Mouse (Mus musculus) lung, embryonic 16.5 days (tissue): ENCODE measurements around the gene Stk35. TPM values are rescaled to one million over a fixed set of nuclear protein-coding genes. Genes with fewer than 3 reads are reported as not detected.
"Not testable (repeated sequence)": the region's sequence is repeated elsewhere in the genome, so short reads cannot be mapped to it uniquely, and the experiment has no call there.

Experiments
- ATAC-seq: fragments of 200-750 bp; cut with Nextera tagmentation; 2 replicates; pipeline ENCODE4 v1.8.0; 2017; ENCODE audit warnings: low read depth, mild to moderate bottlenecking, moderate library complexity
- H3K27ac ChIP-seq: fragments of 300-500 bp; sonication (generic); 2 replicates; pipeline ENCODE4 v1.5.1; 2014; ENCODE audit warnings: mild to moderate bottlenecking, control low read depth, low read length
- H3K27me3 ChIP-seq: fragments of 300-500 bp; sonication (generic); 2 replicates; pipeline ENCODE4 v1.6.1; 2014; ENCODE audit warnings: low read depth, low read length, mixed read lengths; ENCODE audit not compliant: control insufficient read depth, insufficient read depth
- H3K36me3 ChIP-seq: fragments of 300-500 bp; sonication (generic); 2 replicates; pipeline ENCODE4 v1.6.1; 2014; ENCODE audit warnings: low read length; ENCODE audit not compliant: control insufficient read depth, insufficient read depth
- H3K4me1 ChIP-seq: fragments of 300-500 bp; sonication (generic); replicated peaks from 2 replicates; pipeline ENCODE4 v1.6.1; 2014; ENCODE audit warnings: low read length, mixed read lengths; ENCODE audit not compliant: control insufficient read depth, insufficient read depth
- H3K4me2 ChIP-seq: fragments of 300-500 bp; sonication (generic); 2 replicates; pipeline ENCODE4 v1.6.1; 2014; ENCODE audit warnings: low read depth, low read length, control low read depth
- H3K4me3 ChIP-seq: fragments of 300-500 bp; sonication (generic); 2 replicates; pipeline ENCODE4 v1.5.1; 2014; ENCODE audit warnings: mild to moderate bottlenecking, low read length, control low read depth
- H3K9ac ChIP-seq: fragments of 300-500 bp; sonication (generic); 2 replicates; pipeline ENCODE4 v1.6.1; 2014; ENCODE audit warnings: low read length, control low read depth
- H3K9me3 ChIP-seq: fragments of 300-500 bp; sonication (generic); 2 replicates; pipeline ENCODE4 v1.6.1; 2016; ENCODE audit warnings: low read length; ENCODE audit not compliant: control insufficient read depth
- WGBS: fragments of 180-500 bp; shearing (Covaris S2); extraction: QIAGEN DNeasy Blood & Tissue Kit; methylation state at CpG from one replicate; pipeline ENCODE4 v1.1.7; 2014; 5-methylcytosine and 5-hydroxymethylcytosine counted together
- polyA plus RNA-seq: library from polyadenylated mRNA; unstranded; fragments of >200 nt; fragmentation: Nextera tagmentation; extraction: Ambion mirVana; gene quantifications from 2 replicates; pipeline ENCODE4 v1.2.1, GENCODE M21; 2015

The Stk35 gene
- polyA plus RNA-seq, 1 experiment from 2014 or later, result 8.0 TPM

GRCm38 (mm10) chr2:129824254-129824653 is 23.9 kb downstream of the Stk35 start:
- Histone ChIP-seq H3K9ac (no peak overlapping the region), H3K4me1 (no peaks in the 10 kb centered on the region), H3K27me3 (no peaks in the 10 kb centered on the region), H3K9me3 (no peaks in the 10 kb centered on the region), H3K27ac (no peak overlapping the region), H3K36me3 (peaks cover 13% of the 10 kb centered on the region), H3K4me2 (no peak overlapping the region), H3K4me3 (no peak overlapping the region)
- 95% methylated on average over 6 of the region's 6 CpGs for WGBS
- ATAC-seq, result no peak

DNA sequence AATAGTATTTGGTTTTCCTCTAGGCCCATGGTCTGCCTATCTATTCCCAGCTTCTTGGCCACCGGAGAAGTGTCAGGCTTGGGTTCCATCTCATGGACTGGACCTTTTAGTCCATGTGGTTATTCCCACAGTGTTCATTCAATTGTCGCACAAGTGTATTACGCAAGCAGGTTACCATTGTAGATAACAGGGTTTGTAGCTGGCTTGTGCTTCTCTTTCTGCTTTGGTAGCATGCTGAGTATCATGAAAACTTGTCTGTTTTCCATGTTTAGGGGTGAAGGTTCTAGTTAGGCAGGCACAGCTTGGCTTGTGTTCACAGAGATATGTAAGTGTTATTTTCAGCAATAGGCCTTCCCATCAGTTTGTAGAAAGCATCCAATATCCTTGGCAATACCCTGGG is 25.8 kb downstream of the Stk35 start:
- WGBS, result 93% methylated on average over 3 of the region's 3 CpGs
- no peak for ATAC-seq
- Histone ChIP-seq H3K4me1 (no peaks in the 10 kb centered on the region), H3K9ac (no peak overlapping the region), H3K27me3 (no peaks in the 10 kb centered on the region), H3K27ac (no peak overlapping the region), H3K36me3 (peaks cover 13% of the 10 kb centered on the region), H3K4me3 (no peak overlapping the region), H3K4me2 (no peak overlapping the region), H3K9me3 (no peaks in the 10 kb centered on the region)

GRCm38 (mm10) chr2:129832993-129833392 is 32.7 kb downstream of the Stk35 start:
- Histone ChIP-seq H3K4me1 (no peaks in the 10 kb centered on the region; the same call in 1 of the 2 replicates), H3K27ac (no peak overlapping the region), H3K4me3 (no peak overlapping the region), H3K27me3 (no peaks in the 10 kb centered on the region), H3K4me2 (no peak overlapping the region), H3K9me3 (no peaks in the 10 kb centered on the region), H3K9ac (no peak overlapping the region), H3K36me3 (peaks cover 12% of the 10 kb centered on the region)
- no peak for ATAC-seq
- 86% methylated on average over 4 of the region's 4 CpGs for WGBS

- no peak overlapping the region for H3K4me2 ChIP-seq
- WGBS, result 67% methylated on average over 1 of the region's 1 CpGs
- no peak for ATAC-seq
- no peak overlapping the region for H3K9ac ChIP-seq
- H3K9me3 ChIP-seq, result no peaks in the 10 kb centered on the region
- H3K4me3 ChIP-seq, result no peak overlapping the region
- peaks cover 2% of the 10 kb centered on the region; the same call in 1 of the 2 replicates for H3K36me3 ChIP-seq
- H3K27me3 ChIP-seq, result no peaks in the 10 kb centered on the region
- no peaks in the 10 kb centered on the region; the same call in 1 of the 2 replicates for H3K4me1 ChIP-seq
- H3K27ac ChIP-seq, result no peak overlapping the region
Measured at GRCm38 (mm10) chr2:129834221-129834620, 33.9 kb downstream of the Stk35 start.

DNA sequence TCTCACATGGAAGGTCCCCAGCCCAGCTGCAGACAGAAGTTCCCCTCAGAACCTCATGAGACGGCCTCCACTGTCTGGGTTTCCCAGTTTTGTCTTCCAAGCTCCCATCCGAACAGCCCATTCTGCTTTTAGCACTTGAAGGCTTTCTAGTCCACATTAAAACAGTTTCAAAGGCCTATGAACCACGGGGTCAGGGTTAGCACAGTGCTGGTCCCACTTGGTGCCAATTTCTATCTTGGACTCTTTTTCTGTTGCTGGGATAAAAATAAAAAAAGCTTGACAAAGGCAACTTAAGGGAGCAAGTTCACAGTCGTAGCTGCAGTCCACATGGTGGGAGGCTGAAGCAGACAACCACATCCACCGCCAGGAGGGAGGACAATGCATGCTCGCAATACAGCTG is 34.6 kb downstream of the Stk35 start:
- Histone ChIP-seq H3K27me3 (no peaks in the 10 kb centered on the region), H3K4me1 (no peaks in the 10 kb centered on the region; the same call in 1 of the 2 replicates), H3K9me3 (no peaks in the 10 kb centered on the region), H3K4me2 (no peak overlapping the region), H3K4me3 (no peak overlapping the region), H3K27ac (no peak overlapping the region), H3K9ac (no peak overlapping the region), H3K36me3 (peaks cover 2% of the 10 kb centered on the region; the same call in 1 of the 2 replicates)
- ATAC-seq, result no peak
- 84% methylated on average over 6 of the region's 6 CpGs for WGBS

- 0 out of 2 replicates have a peak, but pooled peaks cover 2% of the 10 kb centered on the region for H3K36me3 ChIP-seq
- no peak overlapping the region for H3K27ac ChIP-seq
- no peaks in the 10 kb centered on the region for H3K9me3 ChIP-seq
- WGBS, result 27% methylated on average over 1 of the region's 1 CpGs
- no peaks in the 10 kb centered on the region for H3K27me3 ChIP-seq
- H3K4me3 ChIP-seq, result no peak overlapping the region
- no peak overlapping the region for H3K9ac ChIP-seq
- H3K4me2 ChIP-seq, result no peak overlapping the region
- no peaks in the 10 kb centered on the region; the same call in 1 of the 2 replicates for H3K4me1 ChIP-seq
- ATAC-seq, result no peak
Measured at GRCm38 (mm10) chr2:129836921-129837320, 36.6 kb downstream of the Stk35 start.

GRCm38 (mm10) chr2:129838321-129838720 is 38.0 kb downstream of the Stk35 start:
- H3K27me3 ChIP-seq, result no peaks in the 10 kb centered on the region
- H3K9me3 ChIP-seq, result no peaks in the 10 kb centered on the region
- no peak overlapping the region for H3K4me2 ChIP-seq
- no peak overlapping the region for H3K9ac ChIP-seq
- no peaks in the 10 kb centered on the region for H3K36me3 ChIP-seq
- ATAC-seq, result no peak
- H3K4me3 ChIP-seq, result no peak overlapping the region
- no peaks in the 10 kb centered on the region; the same call in 1 of the 2 replicates for H3K4me1 ChIP-seq
- WGBS, result 86% methylated on average over 1 of the region's 1 CpGs
- H3K27ac ChIP-seq, result no peak overlapping the region

GRCm38 (mm10) chr2:129845826-129846225 is 45.5 kb downstream of the Stk35 start:
- no peak overlapping the region for H3K4me2 ChIP-seq
- 44% methylated on average over 3 of the region's 3 CpGs for WGBS
- H3K4me3 ChIP-seq, result no peak overlapping the region
- H3K9ac ChIP-seq, result no peak overlapping the region
- H3K36me3 ChIP-seq, result no peaks in the 10 kb centered on the region
- H3K9me3 ChIP-seq, result no peaks in the 10 kb centered on the region
- no peak for ATAC-seq
- 0 out of 2 replicates have a peak, but pooled peaks cover 2% of the 10 kb centered on the region for H3K4me1 ChIP-seq
- H3K27me3 ChIP-seq, result no peaks in the 10 kb centered on the region
- H3K27ac ChIP-seq, result no peak overlapping the region

DNA sequence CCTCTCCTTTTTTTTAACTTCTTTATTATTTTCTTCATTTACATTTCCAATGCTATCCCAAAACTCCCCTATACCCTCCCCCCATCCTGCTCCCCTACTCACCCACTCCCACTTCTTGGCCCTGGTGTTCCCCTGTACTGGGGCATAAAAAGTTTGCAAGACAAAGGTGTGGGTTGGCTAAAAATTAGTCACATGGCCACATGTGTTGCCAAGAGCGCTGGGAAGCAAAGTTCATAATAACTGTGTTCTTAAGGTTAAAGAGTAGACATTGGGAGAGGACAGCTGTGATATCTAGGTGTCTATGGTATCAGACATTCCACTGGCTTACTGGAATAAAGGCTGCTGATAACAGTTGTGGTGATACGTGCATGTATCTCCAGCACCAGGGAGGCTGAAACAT is 46.2 kb downstream of the Stk35 start:
- Histone ChIP-seq H3K4me2 (no peak overlapping the region), H3K36me3 (no peaks in the 10 kb centered on the region), H3K27me3 (no peaks in the 10 kb centered on the region), H3K4me1 (0 out of 2 replicates have a peak, but pooled peaks cover 2% of the 10 kb centered on the region), H3K4me3 (no peak overlapping the region), H3K27ac (no peak overlapping the region), H3K9ac (no peak overlapping the region), H3K9me3 (no peaks in the 10 kb centered on the region)
- WGBS, result 81% methylated on average over 2 of the region's 2 CpGs
- no peak for ATAC-seq

GRCm38 (mm10) chr2:129849078-129849477 is 48.8 kb downstream of the Stk35 start:
- H3K9me3 ChIP-seq, H3K4me2 ChIP-seq, H3K4me1 ChIP-seq, H3K9ac ChIP-seq, H3K27ac ChIP-seq, ATAC-seq, H3K36me3 ChIP-seq, H3K27me3 ChIP-seq, H3K4me3 ChIP-seq: not testable (repeated sequence)
- WGBS, result 84% methylated on average over 3 of the region's 3 CpGs
